Mouse (Mus musculus) megakaryocyte, embryonic 14.5 days (primary cell): ENCODE results near the gene Auh.

Experiments
- FLI1 ChIP-seq: IDR thresholded peaks from 2 replicates; pipeline ENCODE4 v1.6.1; 2012; ENCODE audit warnings: low read length, inconsistent platforms, mixed read lengths
- GATA1 ChIP-seq: IDR thresholded peaks from 3 replicates; pipeline ENCODE4 v1.6.1; 2012; ENCODE audit warnings: mixed read lengths, low read length, inconsistent platforms, borderline replicate concordance

- TF ChIP-seq GATA1, result no peak
- TF ChIP-seq FLI1, result no peak
These were observed 137.1 kb downstream of the Auh start for GRCm38 (mm10) chr13:52792242-52792844.
